Mouse (Mus musculus): ENCODE results near the gene Rapgef5. TPM values are rescaled to one million over a fixed set of nuclear protein-coding genes. Genes with fewer than 3 reads are reported as not detected.

Gene Rapgef5
- total RNA-seq, 2 experiments from 2014 or later = 0.66 to 0.94 TPM

DNA sequence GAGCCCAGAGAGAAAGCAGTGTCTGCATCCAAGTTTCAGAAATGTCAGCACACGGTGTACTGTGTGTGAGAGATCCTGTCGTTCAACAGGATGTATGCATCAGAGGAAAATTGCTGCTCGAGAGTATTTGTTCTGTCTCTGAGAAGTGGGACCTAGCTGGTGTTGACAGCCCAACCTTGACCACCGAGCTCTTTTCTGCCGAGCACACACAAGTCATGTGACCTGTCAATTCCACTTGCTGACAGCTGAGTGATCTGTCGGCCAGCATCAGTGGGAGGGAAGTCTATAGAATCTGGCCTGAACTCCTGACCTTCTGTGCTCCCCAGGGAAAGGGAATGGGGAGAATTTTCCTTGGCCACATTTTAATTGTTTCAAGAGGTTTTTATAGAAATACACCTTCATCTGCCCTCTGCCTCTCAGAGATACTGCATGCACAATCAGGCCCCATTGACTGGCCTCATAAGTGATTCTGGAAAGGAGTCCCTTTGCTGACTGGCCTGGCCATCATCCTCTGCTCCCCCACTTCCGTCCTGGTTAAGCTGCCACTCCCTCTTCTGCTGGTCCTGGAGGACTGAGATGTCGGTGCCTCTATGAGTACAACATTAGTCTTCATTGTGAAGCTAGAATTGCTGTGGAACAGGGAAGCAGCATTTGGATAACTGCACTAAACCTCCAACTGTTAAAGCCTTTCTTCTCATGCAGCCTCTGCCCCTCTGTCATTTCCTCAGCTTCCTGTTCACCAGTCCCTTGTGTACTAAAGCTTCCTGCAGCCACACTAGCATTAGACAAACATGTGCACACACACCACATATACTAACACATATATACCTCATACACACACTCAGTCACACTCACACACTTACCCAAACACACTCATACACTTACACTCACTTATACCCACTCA lies 228.6 kb downstream of the Rapgef5 start:
- ATAC-seq (replicated peaks; ENCODE audit: low FRiP score, low TSS enrichment, poor library complexity, severe bottlenecking) = no peak

DNA sequence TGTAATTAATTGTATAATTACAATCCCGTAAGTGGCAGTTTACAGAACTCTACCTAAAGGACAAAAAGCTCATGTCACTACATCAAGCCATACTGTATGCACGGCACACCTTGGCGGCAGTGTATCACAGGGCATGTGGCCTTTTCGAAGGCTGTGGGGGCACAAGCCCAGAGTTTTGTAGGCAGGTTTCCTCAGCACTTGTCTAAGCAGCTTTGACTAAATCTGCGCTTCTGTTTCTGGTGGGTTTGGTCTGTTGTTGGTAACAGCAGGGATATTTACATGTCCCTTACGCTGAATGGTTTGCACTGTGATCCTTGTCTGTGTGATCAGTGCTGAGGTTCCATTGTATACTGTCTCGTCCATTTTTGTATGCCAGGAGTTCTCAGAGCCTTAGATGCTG lies 230.3 kb downstream of the Rapgef5 start:
- ATAC-seq (replicated peaks; ENCODE audit: low FRiP score, low TSS enrichment, poor library complexity, severe bottlenecking) = no peak

DNA sequence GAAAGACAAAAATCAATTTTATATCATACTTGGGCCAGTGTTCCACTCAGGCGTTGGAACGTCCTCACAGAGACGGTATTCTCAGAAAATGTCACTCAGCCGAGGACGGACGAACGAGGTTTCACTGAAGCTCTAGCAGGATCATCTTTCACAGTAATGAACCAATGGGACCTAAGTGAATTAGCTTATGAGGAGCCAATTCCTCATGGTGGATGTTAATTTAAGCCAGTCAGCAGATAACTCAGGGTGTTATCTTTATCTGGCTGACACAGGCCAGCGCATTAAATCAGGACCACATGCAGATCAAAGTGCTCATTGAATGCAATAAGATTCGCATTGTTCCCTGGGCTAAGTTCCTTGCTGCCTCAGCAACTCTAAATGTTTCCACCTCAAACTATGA lies 234.8 kb downstream of the Rapgef5 start:
- no peak for ATAC-seq (replicated peaks; ENCODE audit: low FRiP score, low TSS enrichment, poor library complexity, severe bottlenecking)

DNA sequence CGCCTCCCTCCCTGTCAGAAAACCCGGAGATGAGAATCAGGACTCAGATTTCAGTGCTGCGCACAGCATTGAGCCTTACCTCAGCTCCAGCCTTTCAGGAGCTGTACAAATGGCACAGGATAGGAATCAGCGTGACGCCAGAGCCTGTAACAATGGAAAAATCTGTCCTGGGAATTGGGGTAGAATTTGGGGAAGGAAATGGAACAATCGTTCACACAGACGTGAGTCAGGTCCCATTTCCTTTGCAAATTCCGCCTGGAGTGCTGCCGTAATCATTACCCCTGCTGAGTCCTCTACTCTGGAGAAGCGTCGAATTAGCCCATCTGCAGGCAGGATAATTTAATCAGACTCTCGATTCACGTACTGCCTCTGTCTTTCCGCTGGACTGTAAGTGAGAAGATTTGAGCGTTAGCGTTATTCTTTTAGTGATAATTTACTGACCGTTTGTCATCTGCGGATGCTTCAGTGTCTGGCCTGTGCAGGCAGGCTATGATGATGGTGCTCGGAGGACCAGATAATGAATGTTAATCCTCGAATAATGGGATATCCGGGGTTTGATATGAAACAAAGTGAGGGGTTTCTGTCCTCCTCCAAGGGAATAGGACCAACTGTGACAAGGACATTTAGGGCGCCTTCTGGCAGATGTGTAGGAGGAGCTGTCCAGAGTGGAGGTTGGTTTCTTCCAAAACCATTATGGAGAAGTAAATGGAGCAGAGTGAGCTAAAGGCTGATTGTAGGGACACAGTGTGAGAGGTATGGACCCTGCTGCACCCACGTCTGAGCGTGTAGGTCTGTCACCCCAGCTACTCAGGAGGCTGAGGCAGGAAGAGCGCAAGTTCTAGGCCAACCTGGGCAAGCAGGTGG lies 235.5 kb downstream of the Rapgef5 start:
- no peak for ATAC-seq (replicated peaks; ENCODE audit: low FRiP score, low TSS enrichment, poor library complexity, severe bottlenecking)

DNA sequence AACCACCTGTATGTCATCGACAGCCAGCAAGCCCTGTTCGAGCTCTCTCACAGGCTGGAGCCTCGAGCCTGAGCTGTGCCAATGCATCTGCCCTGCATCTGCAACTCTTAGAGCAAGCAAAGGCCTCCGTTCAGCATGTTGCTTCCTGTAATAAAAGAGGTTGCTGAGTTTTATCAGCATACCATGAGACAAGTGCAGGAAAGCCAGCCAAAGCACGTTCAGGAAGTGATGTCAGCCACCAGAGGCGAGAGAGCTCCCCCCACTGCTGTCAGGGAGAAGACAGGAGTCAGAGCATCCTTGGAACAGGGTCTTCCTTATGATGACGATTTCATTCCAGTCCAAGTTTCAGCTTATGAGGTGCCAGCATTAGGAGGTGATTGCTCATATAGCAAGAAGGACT lies 239.7 kb downstream of the Rapgef5 start:
- peak; percentile 39; the same call in 1 of the 2 replicates for ATAC-seq (replicated peaks; ENCODE audit: low FRiP score, low TSS enrichment, poor library complexity, severe bottlenecking)

DNA sequence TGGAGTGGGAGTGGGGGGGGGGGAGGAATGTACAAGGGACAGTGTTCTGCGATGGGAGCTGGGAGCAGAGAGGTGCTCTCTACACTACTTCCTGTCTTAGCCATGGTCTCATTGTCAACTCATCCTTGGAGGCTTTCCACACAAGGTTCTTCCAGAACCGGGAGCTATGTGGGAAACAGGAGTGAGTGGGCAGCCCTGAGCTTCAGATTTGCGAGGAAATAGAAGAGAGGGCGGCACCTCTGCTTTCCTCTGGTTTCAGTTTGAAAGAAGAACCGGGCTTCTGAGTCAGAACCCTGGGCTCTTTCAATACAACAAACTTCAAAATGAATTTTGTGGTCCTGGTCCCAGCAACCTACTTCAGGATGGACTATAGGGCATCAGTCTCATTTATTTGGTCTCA lies 244.1 kb downstream of the Rapgef5 start:
- ATAC-seq (replicated peaks; ENCODE audit: low FRiP score, low TSS enrichment, poor library complexity, severe bottlenecking) = no peak

DNA sequence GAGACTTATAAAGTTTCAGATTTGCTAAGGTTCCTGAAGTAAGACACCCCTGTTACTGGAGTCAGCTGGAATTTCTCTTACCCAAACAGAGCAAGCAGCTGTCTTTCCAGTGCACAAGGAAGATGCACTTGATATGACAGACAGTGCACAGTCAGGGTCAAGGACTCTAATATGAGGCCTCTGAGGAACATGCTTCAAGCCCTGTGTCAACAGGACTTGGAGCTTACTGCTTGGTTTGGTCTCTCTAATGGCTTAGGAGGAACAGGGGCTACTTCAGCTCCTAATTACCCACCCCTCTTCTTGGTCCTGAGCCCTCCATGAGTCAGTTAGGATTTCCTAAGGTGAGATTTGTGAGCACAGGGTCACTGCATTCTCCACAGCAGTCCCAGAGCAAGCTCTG lies 244.6 kb downstream of the Rapgef5 start:
- no peak for ATAC-seq (replicated peaks; ENCODE audit: low FRiP score, low TSS enrichment, poor library complexity, severe bottlenecking)

DNA sequence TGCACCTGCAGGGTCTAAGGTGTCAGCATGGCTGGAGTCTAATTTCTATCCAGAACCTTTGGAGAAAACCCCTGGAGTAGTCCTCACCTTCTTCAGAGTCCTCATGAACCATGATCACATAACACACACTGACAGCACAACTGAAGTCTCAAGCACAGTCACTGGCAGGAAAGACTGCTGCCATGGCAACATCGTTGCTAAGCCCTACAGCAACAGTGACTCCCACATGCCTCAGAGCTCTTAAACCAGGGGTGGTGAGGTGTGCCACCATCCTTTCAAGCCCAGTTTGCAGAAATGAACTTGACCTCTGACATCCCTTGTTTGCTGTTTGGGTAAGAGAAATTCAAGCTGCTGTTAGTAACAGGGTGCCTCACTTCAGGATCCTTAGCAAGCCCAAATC lies 245.4 kb downstream of the Rapgef5 start:
- no peak for ATAC-seq (replicated peaks; ENCODE audit: low FRiP score, low TSS enrichment, poor library complexity, severe bottlenecking)

DNA sequence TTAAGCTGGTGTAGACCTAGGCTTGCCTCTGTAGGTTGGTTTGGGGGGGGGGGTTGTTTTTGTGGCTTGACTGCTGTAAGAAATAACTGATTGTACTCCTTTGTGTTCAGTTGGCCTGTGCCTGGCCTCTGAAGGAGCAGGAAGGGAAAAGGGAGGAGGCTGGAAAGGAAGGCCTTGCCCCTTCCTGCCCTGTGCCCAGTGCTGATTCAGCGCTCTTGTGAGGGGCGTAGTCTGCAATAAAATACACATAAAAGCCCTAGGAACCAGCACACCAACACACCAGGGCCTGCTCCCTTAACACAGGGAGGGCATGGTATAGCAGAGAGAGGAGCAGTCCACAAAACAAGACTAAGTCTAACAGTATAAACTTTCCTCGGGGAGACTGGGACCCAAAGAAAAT lies 247.0 kb downstream of the Rapgef5 start:
- no peak for ATAC-seq (replicated peaks; ENCODE audit: low FRiP score, low TSS enrichment, poor library complexity, severe bottlenecking)

DNA sequence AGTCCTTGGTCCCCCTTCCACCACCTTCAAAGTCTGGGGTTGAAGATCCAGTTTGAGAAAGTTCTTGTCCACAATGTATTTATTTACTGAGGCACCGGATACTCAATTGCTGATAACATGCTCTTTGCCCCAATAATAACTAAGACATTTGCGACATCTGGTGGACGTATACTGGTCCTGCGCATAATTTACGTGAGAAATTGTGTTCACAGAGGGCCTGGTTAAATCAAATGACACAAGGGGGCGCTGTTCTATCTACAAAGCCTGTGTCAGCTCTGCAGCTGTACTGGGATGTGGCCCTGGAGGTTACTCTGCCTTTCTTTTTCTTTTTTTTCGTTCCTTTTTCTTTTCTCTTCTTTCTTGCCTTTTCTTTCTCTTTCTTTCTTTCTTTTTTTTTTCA lies 248.6 kb downstream of the Rapgef5 start:
- peak; percentile 96 for ATAC-seq (replicated peaks; ENCODE audit: low FRiP score, low TSS enrichment, poor library complexity, severe bottlenecking)

DNA sequence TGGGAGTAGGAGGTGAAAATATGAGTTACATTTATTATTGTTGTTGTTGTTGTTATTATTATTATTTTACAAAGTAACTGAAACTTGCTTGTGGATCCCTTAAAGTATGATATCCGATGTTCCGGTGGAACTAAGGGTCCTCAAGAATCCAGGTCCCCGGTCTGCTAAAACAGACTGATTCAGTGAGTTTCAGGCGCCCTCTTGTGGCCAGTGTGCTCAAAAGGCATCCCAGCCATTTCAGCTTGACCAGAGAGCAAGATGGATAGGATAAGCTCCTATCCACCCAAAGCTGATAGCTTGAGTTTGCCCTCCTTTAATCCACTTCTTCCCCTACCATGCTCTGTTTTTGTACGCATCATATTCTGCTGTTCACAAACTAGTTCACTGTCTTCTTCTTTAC lies 252.8 kb downstream of the Rapgef5 start:
- no peak for ATAC-seq (replicated peaks; ENCODE audit: low FRiP score, low TSS enrichment, poor library complexity, severe bottlenecking)

DNA sequence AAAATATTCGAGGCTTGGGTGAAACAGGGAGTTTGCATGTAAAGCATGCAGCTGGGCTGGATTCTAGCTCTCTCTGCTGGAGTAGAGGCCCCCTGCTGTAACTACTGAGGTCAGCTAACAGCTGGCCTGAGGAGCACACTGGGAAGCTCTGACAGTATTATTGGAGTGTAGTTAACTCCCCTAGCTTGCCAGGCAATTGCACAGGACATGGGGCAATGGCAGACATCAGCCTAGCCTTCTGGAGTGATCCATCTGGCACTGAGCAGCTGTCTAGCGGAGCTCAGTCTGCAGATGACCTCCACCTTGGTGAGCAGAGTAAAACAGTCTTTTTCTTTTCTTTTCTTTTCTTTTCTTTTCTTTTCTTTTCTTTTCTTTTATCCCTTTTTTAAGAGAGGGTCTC lies 253.9 kb downstream of the Rapgef5 start:
- ATAC-seq (replicated peaks; ENCODE audit: low FRiP score, low TSS enrichment, poor library complexity, severe bottlenecking) = no peak

DNA sequence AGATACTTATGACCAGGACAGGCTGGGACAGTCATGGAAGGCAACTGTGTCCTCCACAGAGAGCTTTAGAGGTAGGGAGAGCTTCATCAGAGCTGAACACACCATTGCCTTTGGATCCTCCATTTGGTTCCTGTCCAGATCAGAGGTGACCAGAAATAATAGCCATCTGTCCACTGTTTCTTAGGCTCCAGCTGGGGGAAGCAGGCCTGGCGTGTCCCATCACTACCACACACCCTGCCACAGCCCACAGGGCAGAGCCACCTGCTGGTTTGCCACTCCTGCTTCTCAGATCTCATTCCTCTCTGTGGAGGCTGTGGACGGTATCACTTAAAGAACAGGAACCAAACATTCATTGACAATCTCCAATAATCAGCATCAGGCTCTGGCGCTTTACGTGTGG lies 254.9 kb downstream of the Rapgef5 start:
- ATAC-seq (replicated peaks; ENCODE audit: low FRiP score, low TSS enrichment, poor library complexity, severe bottlenecking) = no peak

DNA sequence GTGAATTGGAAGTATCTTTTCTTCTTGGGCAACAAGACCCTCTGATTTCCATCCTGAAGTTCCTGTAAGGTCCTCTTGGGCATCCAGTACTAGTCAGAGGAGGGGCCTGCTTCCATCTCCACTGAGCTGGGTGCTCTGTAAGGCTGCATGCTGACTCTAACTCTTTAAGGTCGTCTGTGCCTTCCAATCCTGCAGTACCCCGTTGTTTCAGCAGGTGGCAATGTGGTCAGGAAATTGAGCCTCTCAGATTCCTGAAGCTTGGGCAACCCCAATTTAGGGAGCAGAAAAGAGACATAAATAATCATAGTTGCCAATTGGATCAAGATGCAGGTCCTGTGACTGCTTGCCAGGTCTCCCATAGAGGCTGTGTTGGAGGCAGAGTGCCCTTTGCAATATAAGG lies 256.4 kb downstream of the Rapgef5 start:
- peak; percentile 93 for ATAC-seq (replicated peaks; ENCODE audit: low FRiP score, low TSS enrichment, poor library complexity, severe bottlenecking)

DNA sequence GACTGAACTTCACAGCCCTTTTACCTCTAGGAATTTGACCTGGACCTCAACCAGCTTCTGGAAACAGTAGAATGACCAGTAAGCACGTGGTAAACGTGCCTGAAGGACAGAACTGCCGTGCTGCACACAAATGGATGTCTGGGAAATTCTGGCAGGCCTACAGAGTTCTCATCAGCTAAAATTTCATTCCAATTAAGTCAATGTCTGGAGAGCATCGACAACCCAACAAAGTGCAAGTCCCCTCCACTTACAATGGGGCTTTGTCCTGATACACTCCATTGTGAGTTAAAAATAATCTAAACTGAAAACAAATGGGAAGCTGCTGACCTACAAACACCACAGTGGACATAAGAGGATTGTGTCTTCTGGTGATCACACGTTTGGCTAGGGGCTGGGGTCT lies 260.6 kb downstream of the Rapgef5 start:
- no peak for ATAC-seq (replicated peaks; ENCODE audit: low FRiP score, low TSS enrichment, poor library complexity, severe bottlenecking)

DNA sequence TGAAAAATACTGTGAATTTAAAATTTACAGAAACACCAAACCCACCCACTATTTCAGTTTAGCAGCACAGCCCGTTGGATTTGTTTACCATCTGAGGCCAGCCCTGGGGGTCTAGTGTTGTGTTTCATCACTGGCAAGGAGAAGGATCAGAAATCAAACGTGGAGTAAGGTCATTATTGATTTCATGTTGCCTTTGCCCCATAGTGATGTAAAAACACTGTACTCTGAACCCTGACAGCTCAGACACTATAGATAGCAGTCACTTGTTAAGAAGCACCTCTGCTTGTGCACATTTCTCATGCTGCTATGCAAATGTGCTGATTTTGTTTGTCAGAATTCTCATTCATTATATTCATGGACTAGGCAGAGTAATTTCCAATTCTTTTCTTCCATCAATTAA lies 265.1 kb downstream of the Rapgef5 start:
- no peak for ATAC-seq (replicated peaks; ENCODE audit: low FRiP score, low TSS enrichment, poor library complexity, severe bottlenecking)

DNA sequence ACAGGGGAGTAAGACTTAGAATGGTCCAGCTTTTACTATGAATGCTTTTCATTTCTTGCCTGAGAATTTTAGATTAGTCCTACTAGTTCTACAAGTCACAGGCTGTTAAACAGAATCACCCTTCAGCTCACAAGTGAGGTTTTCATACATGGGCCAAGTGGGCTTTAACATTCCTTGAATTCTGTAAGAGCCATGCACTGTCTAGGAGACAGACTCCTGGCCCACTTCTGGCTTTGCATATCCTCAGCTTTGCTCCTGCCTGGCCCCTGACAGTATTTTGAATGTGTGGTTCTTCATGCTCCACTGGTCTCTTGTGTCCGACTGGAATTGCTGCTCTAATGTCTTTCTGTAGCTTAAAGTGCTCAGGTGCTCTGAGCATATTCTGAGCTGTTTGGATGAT lies 267.1 kb downstream of the Rapgef5 start:
- no peak for ATAC-seq (replicated peaks; ENCODE audit: low FRiP score, low TSS enrichment, poor library complexity, severe bottlenecking)

DNA sequence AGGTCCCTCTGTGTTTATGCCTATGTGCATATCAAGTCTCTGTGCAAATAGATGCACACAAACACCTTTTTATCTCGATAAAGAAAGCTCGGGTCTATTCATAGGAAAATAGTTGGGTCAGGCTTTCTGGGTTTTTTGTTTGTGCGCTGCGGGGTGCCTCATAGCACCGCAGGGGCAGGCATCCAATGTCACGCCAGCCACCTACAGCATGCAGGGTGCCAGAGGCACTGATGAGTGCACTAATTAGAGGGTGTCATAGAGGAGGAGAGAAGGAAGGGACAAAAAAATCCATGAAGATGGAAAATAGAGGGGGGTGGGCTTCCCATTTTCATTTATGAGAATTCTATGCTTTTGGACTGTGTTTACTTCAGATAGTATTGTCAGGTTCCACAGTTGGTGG lies 270.3 kb downstream of the Rapgef5 start:
- no peak for ATAC-seq (replicated peaks; ENCODE audit: low FRiP score, low TSS enrichment, poor library complexity, severe bottlenecking)

DNA sequence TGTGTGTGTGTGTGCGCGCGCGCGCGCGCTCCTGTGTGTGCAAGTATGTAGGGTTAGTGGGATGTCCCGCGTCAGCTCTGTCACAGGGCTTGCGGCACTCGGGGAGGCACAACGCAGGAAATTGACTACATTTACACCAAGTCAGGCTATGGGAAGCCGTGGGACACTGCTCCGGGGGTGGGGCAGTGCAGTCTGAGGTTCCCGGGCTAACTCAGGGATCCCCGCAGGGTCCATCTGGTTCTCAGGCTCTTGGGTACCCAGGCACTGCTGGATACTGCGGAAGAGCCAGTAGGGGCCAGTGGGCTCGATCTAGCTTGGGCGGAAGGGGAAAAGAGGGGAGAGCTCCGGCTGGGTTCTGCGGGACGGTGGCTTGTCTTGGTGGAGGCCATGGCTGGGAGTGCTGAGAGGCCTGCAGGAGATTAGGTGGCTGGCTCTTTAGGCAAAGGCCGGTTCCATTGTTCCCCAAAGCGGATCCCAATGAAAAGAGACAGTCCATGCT lies 272.3 kb downstream of the Rapgef5 start:
- ATAC-seq (replicated peaks; ENCODE audit: low FRiP score, low TSS enrichment, poor library complexity, severe bottlenecking) = no peak

DNA sequence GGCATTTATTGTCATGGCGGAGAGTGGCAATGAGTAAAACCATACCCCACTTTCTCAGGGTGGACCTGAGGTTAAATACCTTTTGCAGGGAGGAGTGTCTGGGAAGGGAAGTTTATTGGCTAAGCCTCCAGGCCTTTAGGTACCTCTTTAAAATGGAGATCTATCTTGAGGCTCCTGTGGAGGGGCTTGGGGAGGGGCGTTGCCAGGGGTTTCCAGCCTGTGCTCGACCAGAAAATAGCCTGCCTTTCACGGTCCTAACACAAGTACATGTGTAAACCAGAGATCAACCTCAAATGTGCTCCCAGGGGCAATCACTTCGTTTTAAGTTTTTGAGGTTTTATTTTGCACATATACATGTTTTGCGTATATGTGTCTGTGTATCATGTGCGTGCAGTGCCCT lies 272.7 kb downstream of the Rapgef5 start:
- ATAC-seq (replicated peaks; ENCODE audit: low FRiP score, low TSS enrichment, poor library complexity, severe bottlenecking) = no peak

Data from megakaryocyte-erythroid progenitor cell, adult 5-6 weeks (primary cell).